Mouse (Mus musculus) cortical plate, adult 2 months (tissue): ENCODE results near the gene Ndufaf5. TPM values are rescaled to one million over a fixed set of nuclear protein-coding genes. Genes with fewer than 3 reads are reported as not detected.
A peak's percentile ranks its signal among the peaks of the same experiment; 100 is the strongest.
"Not testable (repeated sequence)": the region's sequence is repeated elsewhere in the genome, so short reads cannot be mapped to it uniquely, and the experiment has no call there.

ENCODE experiments used
- H3K27ac ChIP-seq: fragments of 200-500 bp; 2 replicates; pipeline ENCODE4 v1.5.1; 2012; ENCODE audit warnings: low read length, control low read depth, inconsistent platforms; ENCODE audit not compliant: insufficient read depth
- H3K4me1 ChIP-seq: fragments of 200-500 bp; 2 replicates; pipeline ENCODE4 v1.6.1; 2011; ENCODE audit warnings: low read length; ENCODE audit not compliant: control insufficient read depth, insufficient read depth
- H3K4me3 ChIP-seq: fragments of 200-500 bp; 2 replicates; pipeline ENCODE4 v1.5.1; 2011; ENCODE audit warnings: mild to moderate bottlenecking, low read length, control low read depth; ENCODE audit not compliant: insufficient read depth
- CTCF ChIP-seq: fragments of 200-500 bp; IDR thresholded peaks from 2 replicates; pipeline ENCODE4 v1.5.1; 2011; ENCODE audit warnings: mild to moderate bottlenecking, control low read depth, low read length; ENCODE audit not compliant: insufficient read depth; ENCODE audit errors: extremely low read depth
- POLR2A ChIP-seq: fragments of 200-500 bp; IDR thresholded peaks from 2 replicates; pipeline ENCODE4 v1.6.1; 2011; ENCODE audit warnings: mild to moderate bottlenecking, low read length, control low read depth; ENCODE audit not compliant: insufficient read depth; ENCODE audit errors: extremely low read depth
- polyA plus RNA-seq: library from polyadenylated mRNA; depleted of rRNA; stranded (reverse); fragments of >200 nt; gene quantifications from 2 replicates; pipeline ENCODE4 v1.2.3, GENCODE M21; 2012; rRNA removed

The Ndufaf5 gene
- polyA plus RNA-seq = 37.3 and 39.7 TPM in 2 replicates

GRCm38 (mm10) chr2:140170127-140170802 lies at the start of gene Ndufaf5, which contains the start of gene Esf1:
Gene Ndufaf5, plus strand, starts transcription at chr2:140170649.
Gene Esf1, minus strand, starts transcription at chr2:140170564.
- H3K4me1 ChIP-seq = peaks cover 2% of the 10 kb centered on the region; the same call in 1 of the 2 replicates
- TF ChIP-seq POLR2A (peak; percentile 93), CTCF (no peak)
- peak within 1 kb of the TSS; percentile 11; the same call in 1 of the 2 replicates for H3K27ac ChIP-seq
- H3K4me3 ChIP-seq = peak within 1 kb of the TSS; percentile 61

GRCm38 (mm10) chr2:140125516-140125915 lies 44.9 kb upstream of the Ndufaf5 start:
- H3K27ac ChIP-seq = no peak overlapping the region
- TF ChIP-seq CTCF = no peak
- TF ChIP-seq POLR2A = no peak
- H3K4me1 ChIP-seq = no peaks in the 10 kb centered on the region
- no peak overlapping the region for H3K4me3 ChIP-seq

- H3K4me3 ChIP-seq, H3K27ac ChIP-seq, H3K4me1 ChIP-seq: not testable (repeated sequence)
Observed at GRCm38 (mm10) chr2:140151743-140152142, 18.7 kb upstream of the Ndufaf5 start, which contains the start of gene Gm17374. Gene Gm17374, plus strand, starts transcription at chr2:140152043.

GRCm38 (mm10) chr2:140159186-140159730 lies 11.2 kb upstream of the Ndufaf5 start:
- TF ChIP-seq POLR2A = no peak
- no peak for TF ChIP-seq CTCF
- H3K4me1 ChIP-seq = no peaks in the 10 kb centered on the region
- H3K4me3 ChIP-seq = no peak overlapping the region
- H3K27ac ChIP-seq = no peak overlapping the region

- H3K4me3 ChIP-seq = no peak overlapping the region
- no peak overlapping the region for H3K27ac ChIP-seq
- no peaks in the 10 kb centered on the region for H3K4me1 ChIP-seq
- TF ChIP-seq CTCF (no peak), POLR2A (no peak)
Observed at GRCm38 (mm10) chr2:140163351-140163854, 7.0 kb upstream of the Ndufaf5 start.

GRCm38 (mm10) chr2:140169057-140169456 lies 1.4 kb upstream of the Ndufaf5 start:
- no peak overlapping the region for H3K27ac ChIP-seq
- peaks cover 2% of the 10 kb centered on the region; the same call in 1 of the 2 replicates for H3K4me1 ChIP-seq
- no peak for TF ChIP-seq CTCF
- TF ChIP-seq POLR2A = no peak
- H3K4me3 ChIP-seq = peak overlapping the region; percentile 61; the same call in 1 of the 2 replicates

GRCm38 (mm10) chr2:140170803-140171553 lies 529 bp downstream of the Ndufaf5 start:
- TF ChIP-seq CTCF (no peak), POLR2A (no peak)
- Histone ChIP-seq H3K4me3 (peak overlapping the region; percentile 61), H3K27ac (peak overlapping the region; percentile 11; the same call in 1 of the 2 replicates), H3K4me1 (peaks cover 2% of the 10 kb centered on the region; the same call in 1 of the 2 replicates)

GRCm38 (mm10) chr2:140185685-140186210 lies 15.3 kb downstream of the Ndufaf5 start:
- not testable (repeated sequence) for H3K27ac ChIP-seq, H3K4me1 ChIP-seq, H3K4me3 ChIP-seq

- Histone ChIP-seq H3K27ac (no peak overlapping the region), H3K4me3 (no peak overlapping the region)
- peak; percentile 38; the same call in 1 of the 2 replicates for TF ChIP-seq CTCF
- TF ChIP-seq POLR2A = no peak
Observed at GRCm38 (mm10) chr2:140200713-140201112, 30.3 kb downstream of the Ndufaf5 start.

GRCm38 (mm10) chr2:140202573-140202972 lies 32.1 kb downstream of the Ndufaf5 start:
- Histone ChIP-seq H3K4me1 (peaks cover 5% of the 10 kb centered on the region), H3K4me3 (no peak overlapping the region), H3K27ac (no peak overlapping the region)
- no peak for TF ChIP-seq CTCF
- no peak for TF ChIP-seq POLR2A

More at GRCm38 (mm10) chr2:140200713-140201112, 30.3 kb downstream of the Ndufaf5 start:
- peaks cover 5% of the 10 kb centered on the region for H3K4me1 ChIP-seq
